Mouse (Mus musculus) olfactory bulb, adult 2 months (tissue): Measurements from ENCODE around the gene 1810062G17Rik. TPM values are rescaled to one million over a fixed set of nuclear protein-coding genes. Genes with fewer than 3 reads are reported as not detected.

Experiments
- H3K27ac ChIP-seq: fragments of 200-500 bp; 2 replicates; pipeline ENCODE4 v1.5.1; 2012; ENCODE audit warnings: low read depth, low read length; ENCODE audit not compliant: insufficient read depth
- H3K4me1 ChIP-seq: fragments of 200-500 bp; 2 replicates; pipeline ENCODE4 v1.6.1; 2012; ENCODE audit warnings: low read length; ENCODE audit not compliant: control insufficient read depth, insufficient read depth
- H3K4me3 ChIP-seq: fragments of 200-500 bp; 2 replicates; pipeline ENCODE4 v1.5.1; 2012; ENCODE audit warnings: mild to moderate bottlenecking, low read depth, low read length, moderate library complexity; ENCODE audit not compliant: insufficient read depth
- CTCF ChIP-seq: fragments of 200-500 bp; IDR thresholded peaks from 2 replicates; pipeline ENCODE4 v1.5.1; 2012; ENCODE audit warnings: low read depth, mild to moderate bottlenecking, low read length, moderate library complexity; ENCODE audit not compliant: insufficient read depth
- POLR2A ChIP-seq: fragments of 200-500 bp; IDR thresholded peaks from 2 replicates; pipeline ENCODE4 v1.6.1; 2012; ENCODE audit warnings: mild to moderate bottlenecking, low read depth, low read length, moderate library complexity; ENCODE audit not compliant: insufficient read depth
- WGBS: fragments of 180-500 bp; shearing (Covaris S2); methylation state at CpG from one replicate; pipeline ENCODE4 v1.1.7; 2018; 5-methylcytosine and 5-hydroxymethylcytosine counted together
- polyA plus RNA-seq: library from polyadenylated mRNA; stranded (reverse); fragments of >200 nt; gene quantifications from 2 replicates; pipeline ENCODE4 v1.2.4, GENCODE M21; 2012; ENCODE audit warnings: low replicate concordance; ENCODE audit not compliant: missing spikeins, insufficient read depth, insufficient read length

Gene 1810062G17Rik
- polyA plus RNA-seq, 1 experiment = not detected

DNA sequence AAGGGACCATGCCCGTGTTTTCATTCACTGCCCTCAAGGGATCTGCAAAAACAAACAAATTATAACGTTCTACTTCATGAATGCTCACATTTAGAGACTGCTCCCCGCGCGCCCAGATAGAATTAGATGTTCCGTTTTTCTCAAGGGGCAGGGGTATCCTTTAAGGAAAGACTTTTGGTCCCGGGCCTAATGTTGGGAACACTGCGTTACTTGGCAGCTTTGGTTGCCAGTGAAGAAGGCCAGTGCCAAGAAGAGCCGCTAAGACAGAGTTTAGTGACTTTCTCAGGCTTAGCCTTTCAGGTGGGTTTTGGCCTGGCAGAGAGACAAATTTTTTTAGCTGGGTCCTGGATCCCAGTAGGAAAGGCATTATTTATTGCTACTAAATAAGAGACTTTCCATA lies 20.5 kb downstream of the 1810062G17Rik start:
- Histone ChIP-seq H3K27ac (no peak overlapping the region), H3K4me1 (no peaks in the 10 kb centered on the region), H3K4me3 (no peak overlapping the region)
- WGBS = 73% methylated on average over 9 of the region's 9 CpGs
- TF ChIP-seq POLR2A (no peak), CTCF (no peak)

DNA sequence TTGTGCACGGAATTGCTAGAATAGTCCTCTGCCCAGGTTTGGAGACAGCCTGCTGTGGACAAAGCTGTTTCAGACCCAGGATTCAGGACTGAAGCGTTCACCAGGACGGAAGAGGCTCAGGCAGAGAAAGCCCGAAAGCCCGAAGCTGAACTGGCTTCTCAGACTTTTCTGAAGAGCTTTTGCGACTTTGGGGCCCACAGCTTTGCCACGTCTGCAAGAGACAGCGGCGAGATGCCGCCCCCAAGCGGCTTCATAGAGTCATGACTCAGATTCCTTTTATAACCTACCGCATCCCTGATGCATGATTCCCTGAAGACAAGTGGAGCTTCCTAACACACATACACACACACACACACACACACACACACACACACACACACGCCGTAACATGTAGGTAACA lies 21.0 kb downstream of the 1810062G17Rik start:
- TF ChIP-seq POLR2A (no peak), CTCF (peak; percentile 63)
- WGBS = 13% methylated on average over 14 of the region's 14 CpGs
- Histone ChIP-seq H3K4me3 (no peak overlapping the region), H3K4me1 (no peaks in the 10 kb centered on the region), H3K27ac (no peak overlapping the region)

DNA sequence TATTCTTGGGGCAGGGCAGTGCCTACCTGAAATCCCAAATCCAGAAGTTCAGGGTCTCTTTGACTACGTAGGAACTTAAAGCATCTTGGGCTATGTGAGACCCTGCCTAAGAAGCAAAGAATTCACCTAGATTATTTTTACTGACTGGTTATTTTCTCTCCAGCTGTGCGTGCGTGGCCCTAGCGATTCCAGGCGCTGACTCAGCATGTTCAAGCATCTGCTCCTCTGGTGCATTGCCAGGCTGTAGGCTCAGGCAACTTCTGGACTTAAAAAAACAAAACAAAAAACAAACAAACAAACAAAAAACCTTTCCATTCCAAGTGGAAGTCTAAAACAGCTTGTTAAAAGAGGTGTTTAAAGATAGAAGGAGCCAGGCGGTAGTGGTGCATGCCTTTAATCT lies 22.5 kb downstream of the 1810062G17Rik start:
- 81% methylated on average over 6 of the region's 6 CpGs for WGBS
- no peak for TF ChIP-seq CTCF
- no peak for TF ChIP-seq POLR2A
- H3K4me1 ChIP-seq = no peaks in the 10 kb centered on the region

DNA sequence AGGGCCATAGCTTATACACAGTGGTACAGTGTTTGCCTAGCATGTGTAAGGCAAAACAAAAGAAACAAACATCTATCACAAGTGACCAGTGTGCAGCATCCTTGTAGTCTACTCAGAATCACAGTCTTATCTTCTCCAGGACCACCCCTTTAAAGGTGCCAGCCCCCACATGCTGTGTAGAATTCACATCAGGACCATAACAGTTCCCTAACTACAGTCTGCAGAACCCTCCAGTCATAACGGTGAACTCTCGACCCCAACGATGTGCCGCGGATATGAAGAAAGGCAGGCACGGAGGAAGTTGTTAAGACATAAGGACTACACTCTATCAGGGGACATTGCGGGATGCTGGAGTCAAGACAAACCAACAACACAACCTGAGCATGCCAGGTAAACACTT lies 23.7 kb downstream of the 1810062G17Rik start:
- Histone ChIP-seq H3K4me3 (no peak overlapping the region), H3K27ac (no peak overlapping the region), H3K4me1 (no peaks in the 10 kb centered on the region)
- 97% methylated on average over 7 of the region's 7 CpGs for WGBS
- TF ChIP-seq CTCF = no peak
- TF ChIP-seq POLR2A = no peak

More for the DNA sequence above, 22.5 kb downstream of the 1810062G17Rik start:
- no peak overlapping the region for H3K27ac ChIP-seq
- no peak overlapping the region for H3K4me3 ChIP-seq

DNA sequence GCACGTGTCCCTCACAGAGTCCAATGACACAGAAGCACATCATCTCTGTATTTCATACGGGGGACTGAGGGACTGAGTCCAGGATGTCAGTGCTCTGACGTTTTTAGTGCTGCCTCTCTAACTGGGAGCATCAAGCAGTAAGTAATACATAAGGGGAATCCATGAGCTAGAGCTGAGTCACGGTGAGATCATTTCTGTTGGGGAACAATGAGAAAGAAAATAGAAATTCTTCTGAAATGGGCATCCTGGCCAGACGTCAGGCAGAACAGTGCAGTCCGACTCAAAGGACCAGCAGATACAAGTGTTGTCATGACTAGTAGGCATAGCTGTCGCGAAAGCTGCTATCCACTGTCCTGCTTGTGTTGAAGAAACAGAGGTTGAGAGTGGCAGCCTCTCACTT lies 25.2 kb downstream of the 1810062G17Rik start:
- no peak overlapping the region for H3K27ac ChIP-seq
- WGBS = 72% methylated on average over 8 of the region's 8 CpGs
- no peaks in the 10 kb centered on the region for H3K4me1 ChIP-seq
- no peak overlapping the region for H3K4me3 ChIP-seq
- no peak for TF ChIP-seq POLR2A
- TF ChIP-seq CTCF = no peak

DNA sequence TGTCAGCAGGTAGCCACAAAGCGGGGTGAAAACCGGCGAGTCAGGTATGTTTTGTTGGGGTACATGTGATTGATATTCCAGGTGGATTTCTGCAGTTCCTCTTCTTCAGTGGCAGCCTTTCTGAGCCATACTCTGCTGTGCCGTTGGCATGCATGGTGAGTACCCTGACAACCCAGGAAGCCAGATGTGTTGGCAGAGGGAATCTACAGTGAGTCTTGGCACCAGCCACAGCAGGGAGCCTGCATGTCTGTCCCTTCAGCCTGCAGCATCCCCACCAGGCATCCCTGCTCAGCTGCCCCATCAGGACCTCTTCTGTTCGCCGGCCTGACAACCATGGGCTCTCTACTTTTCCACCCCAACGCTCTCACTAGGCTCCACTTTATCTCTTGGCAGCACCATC lies 25.8 kb downstream of the 1810062G17Rik start:
- no peak overlapping the region for H3K4me3 ChIP-seq
- no peak for TF ChIP-seq CTCF
- TF ChIP-seq POLR2A = no peak
- H3K4me1 ChIP-seq = no peaks in the 10 kb centered on the region
- H3K27ac ChIP-seq = no peak overlapping the region
- 77% methylated on average over 7 of the region's 7 CpGs for WGBS

DNA sequence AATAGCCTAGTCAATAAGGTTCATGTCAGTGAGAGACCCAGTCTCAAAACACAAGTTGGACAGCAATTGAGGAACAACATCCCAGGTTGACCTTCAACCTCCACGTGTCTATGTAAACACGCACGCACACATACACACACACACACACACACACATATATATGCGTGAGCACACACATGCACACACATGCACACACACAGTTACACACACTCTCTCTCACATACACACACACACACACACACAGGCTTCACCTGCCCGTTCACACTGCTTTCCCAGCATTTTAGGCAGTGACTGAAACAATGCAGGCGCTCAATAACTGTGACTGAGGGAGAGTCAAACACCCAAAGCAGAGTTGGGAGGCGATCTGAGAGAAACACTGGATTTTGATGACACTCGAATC lies 29.6 kb downstream of the 1810062G17Rik start:
- WGBS = 77% methylated on average over 8 of the region's 8 CpGs
- Histone ChIP-seq H3K4me3 (no peak overlapping the region), H3K27ac (no peak overlapping the region), H3K4me1 (no peaks in the 10 kb centered on the region)
- TF ChIP-seq CTCF (no peak), POLR2A (no peak)

DNA sequence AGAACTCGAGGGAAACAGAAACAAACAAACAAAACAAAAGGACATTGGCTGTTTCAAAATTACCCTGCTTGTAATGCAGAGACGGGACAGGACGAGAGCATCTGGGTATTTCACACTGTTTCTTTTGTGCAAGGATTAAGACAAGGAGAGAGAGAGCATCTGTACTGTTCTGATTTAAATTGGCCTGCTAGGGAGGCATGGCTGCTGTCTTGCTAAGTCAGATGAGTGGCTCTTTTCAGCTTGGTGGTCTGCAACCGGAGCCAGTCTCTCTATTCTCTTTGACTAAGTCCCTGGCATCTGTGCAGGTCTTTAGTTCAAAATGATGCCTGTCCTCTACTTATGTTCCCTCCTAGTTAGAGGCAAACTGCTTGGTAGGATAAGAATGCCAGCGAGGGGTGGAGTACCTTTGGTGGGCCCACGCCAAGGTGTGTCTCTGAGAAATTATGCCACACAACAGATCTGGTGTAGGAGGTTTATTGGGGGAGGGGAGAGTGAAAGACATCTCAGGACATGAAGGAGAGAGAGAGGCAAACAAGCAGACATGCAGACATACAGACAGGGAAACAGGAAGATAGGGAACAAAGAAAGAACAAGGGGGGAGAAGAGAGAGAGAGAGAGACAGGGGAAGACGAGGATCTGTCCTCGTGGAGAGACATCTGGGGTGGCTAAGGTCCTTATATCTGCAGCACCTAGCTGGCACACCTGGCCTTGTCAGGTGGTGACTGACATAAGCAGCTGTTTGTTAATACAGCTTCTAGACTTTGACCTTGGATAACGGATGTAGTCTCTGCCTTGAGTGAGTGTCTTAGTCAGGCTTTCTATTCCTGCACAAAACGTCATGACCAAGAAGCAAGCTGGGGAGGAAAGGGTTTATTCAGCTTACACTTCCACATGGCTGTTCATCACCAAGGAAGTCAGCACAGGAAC lies 30.3 kb downstream of the 1810062G17Rik start:
- TF ChIP-seq POLR2A (no peak), CTCF (no peak)
- no peaks in the 10 kb centered on the region for H3K4me1 ChIP-seq
- no peak overlapping the region for H3K4me3 ChIP-seq
- no peak overlapping the region for H3K27ac ChIP-seq
- 57% methylated on average over 10 of the region's 10 CpGs for WGBS

DNA sequence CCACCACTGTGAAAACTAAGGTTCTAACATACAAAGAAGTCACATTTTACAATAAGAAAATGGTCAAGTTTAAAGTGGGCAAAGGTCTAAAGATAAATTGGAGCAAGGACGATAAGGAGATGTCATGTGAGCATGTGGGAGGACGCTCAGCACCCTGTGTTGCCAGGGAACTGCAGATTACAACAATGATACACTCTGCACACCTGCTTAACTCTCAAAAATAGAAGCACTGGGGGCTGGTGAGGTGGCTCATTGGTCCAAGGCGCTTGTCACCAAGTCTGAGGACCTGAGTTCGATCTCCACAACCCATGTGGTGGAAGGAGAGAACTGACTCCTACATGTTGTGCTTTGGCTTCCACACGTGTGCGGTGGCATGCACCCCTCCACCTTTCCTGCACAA lies 35.8 kb downstream of the 1810062G17Rik start:
- H3K27ac ChIP-seq = no peak overlapping the region
- H3K4me1 ChIP-seq = no peaks in the 10 kb centered on the region
- no peak overlapping the region for H3K4me3 ChIP-seq
- 86% methylated on average over 6 of the region's 6 CpGs for WGBS
- TF ChIP-seq CTCF (no peak), POLR2A (no peak)
